Mouse (Mus musculus) retina, postnatal 1 day (tissue): Measurements from ENCODE around the gene Has3.

ENCODE experiments used
- DNase-seq: peaks from one replicate; pipeline ENCODE4 v3.0.0-alpha.2; 2012

The Has3 gene

DNA sequence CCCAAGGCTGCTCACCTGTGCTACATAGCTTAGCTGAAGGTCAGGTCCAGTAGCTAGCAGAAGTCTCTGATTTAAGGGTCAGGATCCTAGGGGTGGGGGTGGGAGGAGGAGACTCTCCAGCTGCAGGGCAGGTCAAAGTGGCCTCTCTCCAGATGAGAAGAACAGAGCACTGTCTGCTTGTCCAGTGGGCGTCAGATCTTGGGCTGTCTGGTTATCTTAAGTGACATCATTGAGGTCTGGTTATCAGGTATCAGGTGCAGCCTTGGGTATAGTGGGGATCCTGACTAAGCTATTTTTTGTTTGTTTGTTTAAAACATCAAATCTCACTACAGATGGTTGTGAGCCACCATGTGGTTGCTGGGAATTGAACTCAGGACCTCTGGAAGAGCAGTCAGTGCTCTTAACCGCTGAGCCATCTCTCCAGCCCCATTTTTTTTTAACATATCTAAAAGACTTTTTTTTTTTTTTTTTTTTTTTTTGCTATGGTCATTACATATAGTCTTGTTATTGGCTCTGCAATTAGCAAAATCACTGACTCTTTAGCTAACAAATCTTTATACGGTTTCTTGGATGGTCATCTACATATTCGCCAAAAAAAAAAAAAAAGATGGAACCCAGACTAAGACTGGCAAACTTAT lies 63.6 kb downstream of the Has3 start:
- no peak for DNase-seq
